Mouse (Mus musculus) forebrain, postnatal 0 days (tissue): Measurements from ENCODE around the gene Ms4a7. TPM values are rescaled to one million over a fixed set of nuclear protein-coding genes. Genes with fewer than 3 reads are reported as not detected.

Experiments
- ATAC-seq: fragments of 200-750 bp; cut with Nextera tagmentation; 2 replicates; pipeline ENCODE4 v1.8.0; 2017; ENCODE audit warnings: mild to moderate bottlenecking, moderate library complexity
- DNase-seq: peaks from one replicate; pipeline ENCODE4 v3.0.0-alpha.2; 2015
- H3K27ac ChIP-seq: fragments of 300-500 bp; sonication (generic); 2 replicates; pipeline ENCODE4 v1.5.1; 2014; ENCODE audit warnings: low read depth, mild to moderate bottlenecking, antibody characterized with exemption, low read length, moderate library complexity, mixed read lengths
- H3K27me3 ChIP-seq: fragments of 300-500 bp; sonication (generic); 2 replicates; pipeline ENCODE4 v1.6.1; 2014; ENCODE audit warnings: mild to moderate bottlenecking, low read length, mixed read lengths; ENCODE audit not compliant: insufficient read depth
- H3K36me3 ChIP-seq: fragments of 300-500 bp; sonication (generic); 2 replicates; pipeline ENCODE4 v1.6.1; 2014; ENCODE audit warnings: mild to moderate bottlenecking, moderate library complexity; ENCODE audit not compliant: insufficient read depth
- H3K4me1 ChIP-seq: fragments of 300-500 bp; sonication (generic); 2 replicates; pipeline ENCODE4 v1.6.1; 2014; ENCODE audit warnings: antibody characterized with exemption; ENCODE audit not compliant: insufficient read depth
- H3K4me2 ChIP-seq: fragments of 300-500 bp; sonication (generic); 2 replicates; pipeline ENCODE4 v1.6.1; 2014; ENCODE audit warnings: low read depth, mild to moderate bottlenecking, moderate library complexity
- H3K4me3 ChIP-seq: fragments of 300-500 bp; sonication (generic); 2 replicates; pipeline ENCODE4 v1.5.1; 2014; ENCODE audit warnings: low read depth, low read length, mixed read lengths
- H3K9ac ChIP-seq: fragments of 300-500 bp; sonication (generic); 2 replicates; pipeline ENCODE4 v1.6.1; 2014; ENCODE audit warnings: mild to moderate bottlenecking
- H3K9me3 ChIP-seq: fragments of 300-500 bp; sonication (generic); 2 replicates; pipeline ENCODE4 v1.6.1; 2016; ENCODE audit warnings: low read length
- CTCF ChIP-seq: sonication (generic); IDR thresholded peaks from 2 replicates; pipeline ENCODE4 v1.5.1; 2016; ENCODE audit warnings: antibody characterized with exemption, control low read depth, low read depth
- WGBS: fragments of 180-500 bp; shearing (Covaris S2); extraction: QIAGEN DNeasy Blood & Tissue Kit; methylation state at CpG from one replicate; pipeline ENCODE4 v1.1.7; 2014; 5-methylcytosine and 5-hydroxymethylcytosine counted together
- polyA plus RNA-seq: library from polyadenylated mRNA; unstranded; fragments of >200 nt; fragmentation: Nextera tagmentation; extraction: Ambion mirVana; gene quantifications from 2 replicates; pipeline ENCODE4 v1.2.1, GENCODE M21; 2015
- total RNA-seq: library from RNA; depleted of rRNA; stranded (reverse); fragments of >200 nt; gene quantifications from 2 replicates; pipeline ENCODE4 v1.2.3, GENCODE M21; 2014

Ms4a7 gene
- total and polyA plus RNA-seq, 2 experiments from 2014 or later, result 1.1 to 3.3 TPM

GRCm38 (mm10) chr19:11351878-11352277 is 15.9 kb upstream of the Ms4a7 start:
- Histone ChIP-seq H3K4me2 (no peak overlapping the region), H3K4me1 (no peaks in the 10 kb centered on the region), H3K4me3 (no peak overlapping the region), H3K27ac (no peak overlapping the region), H3K9ac (no peak overlapping the region), H3K27me3 (no peaks in the 10 kb centered on the region), H3K36me3 (no peaks in the 10 kb centered on the region), H3K9me3 (no peaks in the 10 kb centered on the region)
- 52% methylated on average over 3 of the region's 3 CpGs for WGBS
- ATAC-seq (no peak), DNase-seq (peak; percentile 5)
- peak; percentile 49 for TF ChIP-seq CTCF

- H3K4me1 ChIP-seq, result no peaks in the 10 kb centered on the region
- ATAC-seq (no peak; the same call in 1 of the 2 replicates), DNase-seq (no peak)
- no peaks in the 10 kb centered on the region for H3K9me3 ChIP-seq
- H3K36me3 ChIP-seq, result no peaks in the 10 kb centered on the region
- no peak overlapping the region for H3K27ac ChIP-seq
- TF ChIP-seq CTCF, result no peak
- H3K9ac ChIP-seq, result no peak overlapping the region
- no peaks in the 10 kb centered on the region for H3K27me3 ChIP-seq
- no peak overlapping the region for H3K4me3 ChIP-seq
- 60% methylated on average over 7 of the region's 7 CpGs for WGBS
- H3K4me2 ChIP-seq, result no peak overlapping the region
These were observed 13.9 kb upstream of the Ms4a7 start for GRCm38 (mm10) chr19:11349698-11350481.

GRCm38 (mm10) chr19:11343992-11344391 is 8.0 kb upstream of the Ms4a7 start:
- no peaks in the 10 kb centered on the region for H3K27me3 ChIP-seq
- no peak overlapping the region for H3K4me2 ChIP-seq
- no peak overlapping the region for H3K9ac ChIP-seq
- H3K4me1 ChIP-seq, result no peaks in the 10 kb centered on the region
- ATAC-seq, result no peak
- no peak for TF ChIP-seq CTCF
- no peaks in the 10 kb centered on the region for H3K9me3 ChIP-seq
- H3K4me3 ChIP-seq, result no peak overlapping the region
- no peaks in the 10 kb centered on the region for H3K36me3 ChIP-seq
- DNase-seq, result no peak
- no peak overlapping the region for H3K27ac ChIP-seq

GRCm38 (mm10) chr19:11343147-11343546 is 7.2 kb upstream of the Ms4a7 start:
- H3K4me1 ChIP-seq, result no peaks in the 10 kb centered on the region
- no peak overlapping the region for H3K4me2 ChIP-seq
- TF ChIP-seq CTCF, result no peak
- H3K27ac ChIP-seq, result no peak overlapping the region
- no peaks in the 10 kb centered on the region for H3K36me3 ChIP-seq
- no peaks in the 10 kb centered on the region for H3K9me3 ChIP-seq
- no peak overlapping the region for H3K9ac ChIP-seq
- no peak overlapping the region for H3K4me3 ChIP-seq
- no peaks in the 10 kb centered on the region for H3K27me3 ChIP-seq
- DNase-seq (no peak), ATAC-seq (no peak)

- 83% methylated on average over 1 of the region's 1 CpGs for WGBS
- Histone ChIP-seq H3K9me3 (no peaks in the 10 kb centered on the region), H3K4me3 (no peak overlapping the region), H3K27me3 (no peaks in the 10 kb centered on the region), H3K36me3 (no peaks in the 10 kb centered on the region), H3K9ac (no peak overlapping the region), H3K4me1 (no peaks in the 10 kb centered on the region), H3K27ac (no peak overlapping the region), H3K4me2 (no peak overlapping the region)
- ATAC-seq (no peak), DNase-seq (no peak)
- TF ChIP-seq CTCF, result no peak
These were observed 14.8 kb downstream of the Ms4a7 start for GRCm38 (mm10) chr19:11321123-11321522.

GRCm38 (mm10) chr19:11316786-11317185 is 19.2 kb downstream of the Ms4a7 start:
- Histone ChIP-seq H3K36me3 (no peaks in the 10 kb centered on the region), H3K4me1 (no peaks in the 10 kb centered on the region), H3K4me2 (no peak overlapping the region), H3K9ac (no peak overlapping the region), H3K9me3 (no peaks in the 10 kb centered on the region), H3K27ac (no peak overlapping the region), H3K4me3 (no peak overlapping the region), H3K27me3 (no peaks in the 10 kb centered on the region)
- 86% methylated on average over 4 of the region's 4 CpGs for WGBS
- DNase-seq, result no peak
- ATAC-seq, result no peak
- no peak for TF ChIP-seq CTCF

- Histone ChIP-seq H3K36me3 (no peaks in the 10 kb centered on the region), H3K27me3 (no peaks in the 10 kb centered on the region), H3K4me3 (no peak within 1 kb of the TSS), H3K9me3 (no peaks in the 10 kb centered on the region), H3K4me1 (no peaks in the 10 kb centered on the region), H3K4me2 (no peak within 1 kb of the TSS), H3K9ac (no peak within 1 kb of the TSS), H3K27ac (no peak within 1 kb of the TSS)
- WGBS, result 74% methylated on average over 1 of the region's 1 CpGs
- TF ChIP-seq CTCF, result no peak
- no peak for ATAC-seq
- DNase-seq, result no peak
These were observed 21.6 kb downstream of the Ms4a7 start, which contains the start of gene Ms4a14 for GRCm38 (mm10) chr19:11314354-11314753. TSS of gene Ms4a14 (minus strand) at chr19:11314454.
